Mouse (Mus musculus) myocyte (in vitro differentiated cells): Measurements from ENCODE around the gene Gas7.

ENCODE experiments used
- E2F4 ChIP-seq: IDR thresholded peaks from one replicate; pipeline ENCODE4 v1.6.1; 2011; ENCODE audit warnings: mild to moderate bottlenecking, control low read depth, moderate library complexity; ENCODE audit not compliant: insufficient read depth
- MYOG ChIP-seq, 3 experiments: IDR thresholded peaks; one replicate each; pipeline ENCODE4 v1.6.1; 2011; ENCODE audit warnings: control low read depth in 2 of 3, low read depth in 2 of 3, mild to moderate bottlenecking in 2 of 3; ENCODE audit not compliant: insufficient read length in 2 of 3, control insufficient read depth in 1 of 3, insufficient read depth in 1 of 3
- POLR2A ChIP-seq: IDR thresholded peaks from one replicate; pipeline ENCODE4 v1.6.1; 2011; ENCODE audit warnings: low read depth, mild to moderate bottlenecking, control low read depth, moderate library complexity; ENCODE audit not compliant: insufficient read length
- USF1 ChIP-seq: IDR thresholded peaks from one replicate; pipeline ENCODE4 v1.6.1; 2011; ENCODE audit warnings: low read depth, mild to moderate bottlenecking, control low read depth, moderate library complexity

GRCm38 (mm10) chr11:67681871-67682270 lies 226.6 kb downstream of the Gas7 start:
- no peak for TF ChIP-seq POLR2A
- no peak for TF ChIP-seq MYOG (IDR thresholded peaks at IDR 0.05; ENCODE audit: control insufficient read depth in 1 of 3, insufficient read depth in 1 of 3, insufficient read length in 2 of 3, low read depth in 2 of 3)
- TF ChIP-seq USF1: no peak
- no peak for TF ChIP-seq E2F4
